ENCODE assay signal across 8 mouse cellular contexts in the genomic region with DNA sequence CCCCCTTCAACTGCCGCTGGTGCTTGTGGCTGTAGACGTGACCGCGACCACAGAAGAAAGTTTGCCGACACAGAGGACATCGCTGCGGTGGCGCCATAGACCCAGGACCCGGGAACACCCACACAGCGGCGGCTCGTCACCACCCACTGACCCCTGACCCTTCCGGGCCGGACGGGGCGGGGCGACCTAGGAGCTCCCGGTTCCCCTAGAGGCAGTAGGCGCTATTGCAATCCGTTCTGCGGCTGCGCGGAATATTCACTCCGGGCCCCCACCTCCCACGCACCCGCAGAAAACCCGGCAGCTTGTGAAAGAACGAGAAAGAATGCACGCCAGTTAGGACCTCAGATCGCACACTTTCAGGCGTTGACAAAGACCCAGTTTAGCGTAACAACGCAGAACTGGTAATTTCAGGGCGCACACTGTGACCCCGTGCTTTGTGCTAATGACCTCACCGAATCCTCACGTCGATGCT. TPM values are rescaled to one million over a fixed set of nuclear protein-coding genes. Genes with fewer than 3 reads are reported as not detected.
DNase-seq lines count a peak whose midpoint lies in the region; ATAC-seq lines count a peak whose summit lies in the region.

No protein-coding gene starts in this region.

- intact Hi-C loops in gastrocnemius, postnatal 14 days (cut with DNase I; ENCODE audit: low total_unique reads), result no loop called here

- peaks cover 33% of the 10 kb centered on the region for H3K36me3 ChIP-seq in megakaryocyte, embryonic 14.5 days (replicated peaks; ENCODE audit: low read length)

- peaks cover 39% of the 10 kb centered on the region for H3K4me1 ChIP-seq in megakaryocyte, embryonic 14.5 days

- no peaks in the 10 kb centered on the region for H3K9me3 ChIP-seq in megakaryocyte, embryonic 14.5 days

- H3K27me3 ChIP-seq in megakaryocyte, embryonic 14.5 days (replicated peaks), result no peaks in the 10 kb centered on the region

- peak; percentile 88 for ATAC-seq in inflammation-experienced regulatory T-cells, adult 6 months

- peak; percentile 97 to 98 for DNase-seq in adrenal gland, adult 18-20 months (ENCODE audit: low spot score in 2 of 2)
- peak; percentile 95 for DNase-seq in embryo, embryonic 10.5 days (ENCODE audit: low spot score)
- peak; percentile 97 for DNase-seq in gastrocnemius, postnatal 14 days
- DNase-seq in left cerebral cortex, adult 9 months (ENCODE audit: low spot score in 2 of 2), result peak; percentile 85 to 97
- DNase-seq in right cerebral cortex, adult 2 months (ENCODE audit: low spot score in 2 of 2), result peak; percentile 95 to 98
- DNase-seq in urinary bladder, postnatal 10 days (ENCODE audit: low spot score), result peak; percentile 86

- peak overlapping the region; percentile 100 for H3K4me3 ChIP-seq in megakaryocyte, embryonic 14.5 days (replicated peaks)

RNA-seq across cellular contexts. Expression of a gene that starts 0.4 kb away (rescaled TPM):
- total RNA-seq in adrenal gland, adult 18-20 months (2021), result 10 to 100 TPM; 22.4 to 26.1 TPM
- 1 to 10 TPM; 4.4 to 5.6 TPM for total RNA-seq in gastrocnemius, postnatal 14 days (2021)
- 10 to 100 TPM; 13.6 to 35.6 (median 25.7) TPM for polyA plus RNA-seq in inflammation-experienced regulatory T-cells, adult 6 months (2017; shearing (Covaris generic))
- 11.9 and 19.2 TPM in 2 replicates for polyA plus RNA-seq in megakaryocyte, embryonic 14.5 days (2012; ENCODE audit: insufficient read depth, low replicate concordance)

RNA-seq across cellular contexts. Expression of a gene that starts 10.5 kb away (rescaled TPM):
- total RNA-seq in adrenal gland, adult 18-20 months (2021), result 100 to 1,000 TPM in 1 of 2 experiments, 10 to 100 TPM in 1; 90.8 to 109 TPM
- 10 to 100 TPM; 17.5 to 19.9 TPM for total RNA-seq in gastrocnemius, postnatal 14 days (2021)
- 100 to 1,000 TPM; 128 to 165 (median 154) TPM for polyA plus RNA-seq in inflammation-experienced regulatory T-cells, adult 6 months (2017; shearing (Covaris generic))
- polyA plus RNA-seq in megakaryocyte, embryonic 14.5 days (2012; ENCODE audit: insufficient read depth, low replicate concordance), result 10.0 and 29.6 TPM in 2 replicates

RNA-seq across cellular contexts. Expression of a gene that starts 11.0 kb away (rescaled TPM):
- total RNA-seq in adrenal gland, adult 18-20 months (2021), result 1,000 to 10,000 TPM; 1,079 to 1,172 TPM
- total RNA-seq in gastrocnemius, postnatal 14 days (2021), result 1,000 to 10,000 TPM in 1 of 2 experiments, 100 to 1,000 TPM in 1; 952 to 1,089 TPM
- 1,000 to 10,000 TPM; 2,506 to 3,849 (median 3,609) TPM for polyA plus RNA-seq in inflammation-experienced regulatory T-cells, adult 6 months (2017; shearing (Covaris generic))
- 33.9 and 149 TPM in 2 replicates for polyA plus RNA-seq in megakaryocyte, embryonic 14.5 days (2012; ENCODE audit: insufficient read depth, low replicate concordance)

RNA-seq across cellular contexts. Expression of a gene that starts 21.3 kb away (rescaled TPM):
- 10 to 100 TPM; 15.2 to 16.1 TPM for total RNA-seq in adrenal gland, adult 18-20 months (2021)
- total RNA-seq in gastrocnemius, postnatal 14 days (2021), result 100 to 1,000 TPM; 164 to 179 TPM
- polyA plus RNA-seq in inflammation-experienced regulatory T-cells, adult 6 months (2017; shearing (Covaris generic)), result 10 to 100 TPM; 13.6 to 24.2 (median 18.2) TPM
- 10.2 and 10.4 TPM in 2 replicates for polyA plus RNA-seq in megakaryocyte, embryonic 14.5 days (2012; ENCODE audit: insufficient read depth, low replicate concordance)

RNA-seq across cellular contexts. Expression of a gene that starts 23.0 kb away (rescaled TPM):
- total RNA-seq in adrenal gland, adult 18-20 months (2021), result not detected
- not detected for total RNA-seq in gastrocnemius, postnatal 14 days (2021)
- polyA plus RNA-seq in inflammation-experienced regulatory T-cells, adult 6 months (2017; shearing (Covaris generic)), result under 1 TPM in 2 of 3 experiments, not detected in 1; 0.17 to 0.72 TPM
- polyA plus RNA-seq in megakaryocyte, embryonic 14.5 days (2012; ENCODE audit: insufficient read depth, low replicate concordance), result not detected in 2 replicates

Comparison
In these comparisons a context has a peak if more than half of its experiments do, and no peak if none do; other contexts are left out.
1. Peak in every context shown above with its lines: DNase-seq, ATAC-seq and H3K4me3 ChIP-seq.
2. RNA of a gene that starts 10.5 kb away (total RNA-seq): 90.8 to 109 TPM in adrenal gland, adult 18-20 months; 17.5 to 19.9 TPM in gastrocnemius, postnatal 14 days; every median in the first group is over 4 times any median in the second.